Mouse (Mus musculus): ENCODE data around the gene Gm10330. TPM values are rescaled to one million over a fixed set of nuclear protein-coding genes. Genes with fewer than 3 reads are reported as not detected.
"Not testable (repeated sequence)": the region's sequence is repeated elsewhere in the genome, so short reads cannot be mapped to it uniquely, and the experiment has no call there.

The Gm10330 gene
- 0.42 and 0.45 TPM in 2 replicates for polyA plus RNA-seq (2012; rRNA removed)

DNA sequence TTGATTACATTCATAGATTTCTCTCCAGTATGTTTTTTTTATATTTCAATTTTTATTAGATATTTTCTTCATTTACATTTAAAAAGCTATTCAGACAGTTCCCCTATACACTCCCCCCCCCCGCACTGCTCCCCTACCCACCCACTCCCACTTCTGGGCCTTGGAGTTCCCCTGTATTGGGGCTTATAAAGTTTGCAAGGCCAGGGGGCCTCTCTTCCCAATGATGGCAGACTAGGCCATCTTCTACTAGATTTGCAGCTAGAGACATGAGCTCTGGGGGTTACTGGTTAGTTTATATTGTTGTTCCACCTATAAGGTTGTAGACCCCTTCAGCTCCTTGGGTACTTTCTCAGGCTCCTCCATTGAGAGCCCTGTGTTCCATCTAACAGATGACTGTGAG lies at the start of gene Gm10330:
Gene Gm10330, minus strand, starts transcription at position 101 of the 400 bp plus-strand sequence.
- not testable (repeated sequence) for DNase-seq (ENCODE audit: low read depth)

DNA sequence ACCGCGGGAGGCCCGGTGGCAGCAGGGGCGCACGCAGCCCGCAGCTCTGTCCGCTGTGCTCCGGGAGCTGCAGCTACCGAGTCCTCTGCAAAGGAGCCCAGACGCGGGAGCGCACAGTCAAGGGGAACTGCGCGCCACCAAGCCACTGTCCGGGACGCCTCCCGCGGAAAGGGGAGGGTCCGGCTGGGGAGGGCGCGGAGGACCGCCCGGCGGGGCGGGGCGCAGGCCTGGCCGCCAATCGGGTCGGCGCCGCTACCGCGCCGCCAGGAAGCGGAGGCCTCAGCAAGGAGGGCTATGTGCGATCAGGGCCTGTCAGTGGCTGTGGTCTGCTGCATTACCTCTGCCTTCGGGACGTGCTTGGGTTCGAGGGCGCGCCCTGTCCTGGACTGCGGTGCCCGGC lies 20.7 kb upstream of the Gm10330 start:
- DNase-seq (ENCODE audit: low read depth) = not testable (repeated sequence)

DNA sequence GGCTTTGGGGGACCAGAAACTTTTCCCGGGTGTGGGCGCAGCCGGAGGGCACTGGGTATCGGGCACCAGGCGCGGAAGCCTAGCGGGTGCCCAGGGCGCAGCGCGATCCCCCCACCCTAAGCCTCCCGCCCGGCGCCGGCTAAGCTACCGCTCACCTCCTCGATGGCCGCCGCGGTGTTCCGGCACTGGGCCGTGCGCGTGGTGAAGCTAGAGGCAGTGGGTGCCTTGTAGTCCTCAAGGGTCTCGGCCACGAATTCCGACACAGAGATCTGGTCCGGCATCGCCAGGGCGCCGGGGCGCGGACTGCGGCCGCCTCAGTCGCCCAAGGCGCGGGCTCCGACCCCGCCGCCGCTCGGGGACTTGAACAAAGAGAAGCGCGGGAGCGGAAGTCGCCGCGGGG lies 20.3 kb upstream of the Gm10330 start:
- not testable (repeated sequence) for DNase-seq (ENCODE audit: low read depth)

Measured in brain, embryonic 14.5 days (tissue).